Mouse (Mus musculus): ENCODE results near the gene Ap2a1.

Gene Ap2a1

DNA sequence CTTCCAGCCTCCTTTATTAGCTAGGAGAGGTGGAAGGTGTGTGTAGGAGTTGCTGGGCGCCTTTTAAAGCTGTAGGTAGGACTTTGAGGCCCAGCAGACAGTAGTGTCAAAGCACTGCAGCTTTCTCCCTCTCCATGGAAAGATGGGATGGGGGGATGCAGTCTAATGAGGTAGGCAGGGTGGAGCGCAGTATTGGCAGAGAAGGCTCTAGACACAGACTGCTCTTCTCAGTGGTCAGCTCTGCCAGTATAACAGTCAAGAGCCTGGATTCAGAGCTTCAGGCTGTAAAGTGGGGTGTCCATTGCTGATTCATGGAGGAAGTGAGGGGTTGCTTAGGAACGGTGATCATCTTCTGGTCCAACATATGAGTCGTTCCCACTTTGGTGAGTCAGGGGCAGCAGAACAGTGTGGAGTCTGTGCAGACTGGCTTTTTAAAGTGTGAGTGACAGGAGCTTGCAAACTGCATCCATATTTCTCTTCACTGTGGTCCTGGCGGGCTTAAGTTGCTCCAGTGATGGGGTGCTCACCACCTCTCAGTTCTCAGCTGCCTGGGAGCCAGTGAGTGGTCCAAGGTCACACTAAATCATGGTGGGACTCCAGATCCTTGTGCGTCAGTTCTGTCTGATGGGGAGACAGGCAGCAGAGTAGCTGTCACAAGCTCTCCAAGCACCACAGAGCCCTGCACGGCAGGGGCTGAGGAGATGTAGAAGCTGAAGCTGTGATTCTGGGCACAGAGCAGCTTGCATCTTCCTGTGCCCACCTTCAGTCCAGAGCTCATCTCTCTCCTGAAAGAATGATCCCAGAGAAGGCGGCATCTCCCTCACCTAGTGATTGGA is 78.3 kb downstream of the Ap2a1 start:
- no peak for DNase-seq (ENCODE audit: low read depth, low spot score)
